Mouse (Mus musculus) ES-Bruce4 (cell line): ENCODE measurements around the gene Mrpl33.

Experiments
- CTCF ChIP-seq: IDR thresholded peaks from one replicate; pipeline ENCODE4 v1.8.1; 2011; ENCODE audit warnings: low read depth, low read length
- POLR2A ChIP-seq: IDR thresholded peaks from one replicate; pipeline ENCODE4 v1.8.1; 2011; ENCODE audit warnings: low read length; ENCODE audit not compliant: insufficient read depth

- TF ChIP-seq POLR2A (no peak), CTCF (no peak)
Measured at GRCm38 (mm10) chr5:31559401-31559800, 37.3 kb upstream of the Mrpl33 start.
